Mouse (Mus musculus): ENCODE data around the gene Ifi27l2b. TPM values are rescaled to one million over a fixed set of nuclear protein-coding genes. Genes with fewer than 3 reads are reported as not detected.
A peak's percentile ranks its signal among the peaks of the same experiment; 100 is the strongest.
"Not testable (repeated sequence)": the region's sequence is repeated elsewhere in the genome, so short reads cannot be mapped to it uniquely, and the experiment has no call there.

The Ifi27l2b gene
- polyA plus RNA-seq, 1 experiment from 2014 or later = not detected

DNA sequence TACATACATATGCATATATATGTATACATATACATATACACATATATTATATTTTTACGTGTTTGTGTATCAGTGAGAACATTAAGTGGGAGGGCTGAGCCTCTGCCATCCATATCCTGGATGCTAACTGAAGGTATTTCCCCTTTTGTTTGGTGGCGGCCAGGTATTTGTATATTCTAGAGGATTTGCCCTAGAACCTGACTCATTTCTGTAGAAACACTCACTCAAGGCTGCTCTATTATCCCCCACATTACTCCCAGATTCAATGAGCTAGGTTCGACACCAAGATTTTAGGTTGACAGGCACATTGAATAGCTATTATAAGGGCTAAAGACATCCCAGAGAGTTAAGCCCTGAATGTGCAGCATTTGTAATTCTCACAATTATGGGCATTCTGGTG lies 12.0 kb downstream of the Ifi27l2b start:
- ATAC-seq (replicated peaks; ENCODE audit: low FRiP score, low read depth) = no peak
- Histone ChIP-seq H3K4me2 (ENCODE audit: low read length) (no peak overlapping the region), H3K4me1 (replicated peaks; ENCODE audit: insufficient read depth, low read length) (no peaks in the 10 kb centered on the region), H3K9me3 (replicated peaks; ENCODE audit: low read length) (no peaks in the 10 kb centered on the region), H3K4me3 (replicated peaks; ENCODE audit: low read depth, low read length) (no peak overlapping the region), H3K27ac (no peak overlapping the region), H3K36me3 (ENCODE audit: insufficient read depth, low read length) (no peaks in the 10 kb centered on the region), H3K9ac (ENCODE audit: low read depth, low read length) (no peak overlapping the region), H3K27me3 (ENCODE audit: insufficient read depth, low read length) (no peaks in the 10 kb centered on the region)
- WGBS = 85% methylated on average over 3 of the region's 3 CpGs
- no peak for TF ChIP-seq CTCF (IDR thresholded peaks at IDR 0.05; ENCODE audit: low read depth)
- no peak for DNase-seq (ENCODE audit: low spot score)

GRCm38 (mm10) chr12:103444261-103444660 lies 12.8 kb downstream of the Ifi27l2b start:
- not testable (repeated sequence) for H3K9ac ChIP-seq (ENCODE audit: low read depth, low read length); H3K4me3 ChIP-seq (replicated peaks; ENCODE audit: low read depth, low read length); H3K27ac ChIP-seq; H3K9me3 ChIP-seq (replicated peaks; ENCODE audit: low read length); H3K4me1 ChIP-seq (replicated peaks; ENCODE audit: insufficient read depth, low read length); H3K4me2 ChIP-seq (ENCODE audit: low read length); H3K27me3 ChIP-seq (ENCODE audit: insufficient read depth, low read length); DNase-seq (ENCODE audit: low spot score); ATAC-seq (replicated peaks; ENCODE audit: low FRiP score, low read depth); H3K36me3 ChIP-seq (ENCODE audit: insufficient read depth, low read length)
- 22% methylated on average over 6 of the region's 7 CpGs for WGBS

GRCm38 (mm10) chr12:103443524-103443923 lies 13.5 kb downstream of the Ifi27l2b start, which contains the start of gene Ifi27l2a:
TSS of gene Ifi27l2a (minus strand) at chr12:103443680.
- no peaks in the 10 kb centered on the region for H3K36me3 ChIP-seq (ENCODE audit: insufficient read depth, low read length)
- TF ChIP-seq CTCF (IDR thresholded peaks at IDR 0.05; ENCODE audit: low read depth) = no peak
- ATAC-seq (replicated peaks; ENCODE audit: low FRiP score, low read depth) (no peak; the same call in 1 of the 2 replicates), DNase-seq (ENCODE audit: low spot score) (peak; percentile 70)
- H3K9ac ChIP-seq (ENCODE audit: low read depth, low read length) = no peak within 1 kb of the TSS
- H3K4me3 ChIP-seq (replicated peaks; ENCODE audit: low read depth, low read length) = peak within 1 kb of the TSS; percentile 1; the same call in 1 of the 2 replicates
- 52% methylated on average over 3 of the region's 3 CpGs for WGBS
- no peaks in the 10 kb centered on the region for H3K27me3 ChIP-seq (ENCODE audit: insufficient read depth, low read length)
- H3K4me1 ChIP-seq (replicated peaks; ENCODE audit: insufficient read depth, low read length) = no peaks in the 10 kb centered on the region
- H3K9me3 ChIP-seq (replicated peaks; ENCODE audit: low read length) = no peaks in the 10 kb centered on the region
- no peak within 1 kb of the TSS for H3K27ac ChIP-seq
- H3K4me2 ChIP-seq (ENCODE audit: low read length) = peak within 1 kb of the TSS; percentile 41

GRCm38 (mm10) chr12:103437601-103438000 lies 19.4 kb downstream of the Ifi27l2b start:
- no peak overlapping the region for H3K27ac ChIP-seq
- no peak for TF ChIP-seq CTCF (IDR thresholded peaks at IDR 0.05; ENCODE audit: low read depth)
- H3K9ac ChIP-seq (ENCODE audit: low read depth, low read length) = no peak overlapping the region
- no peaks in the 10 kb centered on the region for H3K4me1 ChIP-seq (replicated peaks; ENCODE audit: insufficient read depth, low read length)
- WGBS = 83% methylated on average over 1 of the region's 1 CpGs
- no peaks in the 10 kb centered on the region for H3K27me3 ChIP-seq (ENCODE audit: insufficient read depth, low read length)
- H3K36me3 ChIP-seq (ENCODE audit: insufficient read depth, low read length) = 0 out of 2 replicates have a peak, but pooled peaks cover 4% of the 10 kb centered on the region
- ATAC-seq (replicated peaks; ENCODE audit: low FRiP score, low read depth) (no peak), DNase-seq (ENCODE audit: low spot score) (no peak)
- no peak overlapping the region for H3K4me2 ChIP-seq (ENCODE audit: low read length)
- H3K9me3 ChIP-seq (replicated peaks; ENCODE audit: low read length) = no peaks in the 10 kb centered on the region
- no peak overlapping the region for H3K4me3 ChIP-seq (replicated peaks; ENCODE audit: low read depth, low read length)

DNA sequence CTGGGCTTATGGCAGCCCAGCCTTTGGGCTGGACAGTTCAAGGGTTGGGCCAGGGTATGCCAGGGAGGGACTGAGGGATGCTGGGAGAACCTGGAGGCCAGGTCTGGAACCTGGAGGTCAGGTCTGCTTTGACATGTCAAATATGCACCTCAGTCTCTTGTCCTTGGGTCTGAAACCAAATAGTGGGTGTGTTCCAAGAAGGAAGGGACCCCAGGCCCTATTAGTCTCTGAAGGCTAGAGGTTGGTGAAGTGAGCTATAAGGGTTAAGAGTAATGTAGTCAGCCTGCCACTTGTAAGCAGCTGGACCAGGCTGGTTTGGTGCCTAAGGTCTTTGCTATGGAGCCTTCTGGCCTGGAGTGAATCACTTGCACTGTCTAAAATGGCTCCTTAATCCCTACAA lies 22.2 kb downstream of the Ifi27l2b start:
- no peak for TF ChIP-seq CTCF (IDR thresholded peaks at IDR 0.05; ENCODE audit: low read depth)
- H3K27me3 ChIP-seq (ENCODE audit: insufficient read depth, low read length) = no peaks in the 10 kb centered on the region
- no peak overlapping the region for H3K4me2 ChIP-seq (ENCODE audit: low read length)
- H3K9me3 ChIP-seq (replicated peaks; ENCODE audit: low read length) = no peaks in the 10 kb centered on the region
- no peak for DNase-seq (ENCODE audit: low spot score)
- no peak overlapping the region for H3K4me3 ChIP-seq (replicated peaks; ENCODE audit: low read depth, low read length)
- peak overlapping the region; percentile 85 for H3K27ac ChIP-seq
- H3K9ac ChIP-seq (ENCODE audit: low read depth, low read length) = no peak overlapping the region
- 0 out of 2 replicates have a peak, but pooled peaks have one; percentile 4 for ATAC-seq (replicated peaks; ENCODE audit: low FRiP score, low read depth)
- H3K36me3 ChIP-seq (ENCODE audit: insufficient read depth, low read length) = 0 out of 2 replicates have a peak, but pooled peaks cover 4% of the 10 kb centered on the region
- H3K4me1 ChIP-seq (replicated peaks; ENCODE audit: insufficient read depth, low read length) = no peaks in the 10 kb centered on the region

GRCm38 (mm10) chr12:103433986-103434731 lies 22.9 kb downstream of the Ifi27l2b start, which contains the start of gene Ifi27:
TSS of gene Ifi27 (plus strand) at chr12:103434211.
- H3K4me3 ChIP-seq (replicated peaks; ENCODE audit: low read depth, low read length) = no peak within 1 kb of the TSS

More at GRCm38 (mm10) chr12:103433986-103434731, 22.9 kb downstream of the Ifi27l2b start, which contains the start of gene Ifi27:
- Histone ChIP-seq H3K27ac (peak within 1 kb of the TSS; percentile 85), H3K27me3 (ENCODE audit: insufficient read depth, low read length) (no peaks in the 10 kb centered on the region), H3K9me3 (replicated peaks; ENCODE audit: low read length) (no peaks in the 10 kb centered on the region), H3K9ac (ENCODE audit: low read depth, low read length) (no peak within 1 kb of the TSS), H3K4me2 (ENCODE audit: low read length) (peak within 1 kb of the TSS; percentile 36), H3K4me1 (replicated peaks; ENCODE audit: insufficient read depth, low read length) (no peaks in the 10 kb centered on the region), H3K36me3 (ENCODE audit: insufficient read depth, low read length) (0 out of 2 replicates have a peak, but pooled peaks cover 4% of the 10 kb centered on the region)
- 35% methylated on average over 8 of the region's 8 CpGs for WGBS
- no peak for TF ChIP-seq CTCF (IDR thresholded peaks at IDR 0.05; ENCODE audit: low read depth)
- ATAC-seq (replicated peaks; ENCODE audit: low FRiP score, low read depth) (peak; percentile 96), DNase-seq (ENCODE audit: low spot score) (peak; percentile 97)
